Mouse (Mus musculus) myocyte (in vitro differentiated cells): ENCODE measurements at regions not wholly inside any gene's neighbourhood (a gene's known extent, or its start where the extent isn't known, plus 50 kb on each side); places are given as distances from the start of the nearest gene placed in this dataset.

Experiments used
- MYOG ChIP-seq, 3 experiments: IDR thresholded peaks; one replicate each; pipeline ENCODE4 v1.6.1; 2011; ENCODE audit warnings: control low read depth in 2 of 3, low read depth in 2 of 3, mild to moderate bottlenecking in 2 of 3; ENCODE audit not compliant: insufficient read length in 2 of 3, control insufficient read depth in 1 of 3, insufficient read depth in 1 of 3
- POLR2A ChIP-seq: IDR thresholded peaks from one replicate; pipeline ENCODE4 v1.6.1; 2011; ENCODE audit warnings: low read depth, mild to moderate bottlenecking, control low read depth, moderate library complexity; ENCODE audit not compliant: insufficient read length
- USF1 ChIP-seq: IDR thresholded peaks from one replicate; pipeline ENCODE4 v1.6.1; 2011; ENCODE audit warnings: low read depth, mild to moderate bottlenecking, control low read depth, moderate library complexity

GRCm38 (mm10) chr1:148721409-148721808 is 1239.7 kb downstream of the Pla2g4a start:
- TF ChIP-seq POLR2A (no peak), USF1 (no peak), MYOG (IDR thresholded peaks at IDR 0.05; ENCODE audit: control insufficient read depth in 1 of 3, insufficient read depth in 1 of 3, insufficient read length in 2 of 3, low read depth in 2 of 3) (no peak)
